Mouse (Mus musculus): Measurements from ENCODE around the gene Ccdc7a. TPM values are rescaled to one million over a fixed set of nuclear protein-coding genes. Genes with fewer than 3 reads are reported as not detected.

Ccdc7a gene
- polyA plus RNA-seq, 1 experiment: not detected

DNA sequence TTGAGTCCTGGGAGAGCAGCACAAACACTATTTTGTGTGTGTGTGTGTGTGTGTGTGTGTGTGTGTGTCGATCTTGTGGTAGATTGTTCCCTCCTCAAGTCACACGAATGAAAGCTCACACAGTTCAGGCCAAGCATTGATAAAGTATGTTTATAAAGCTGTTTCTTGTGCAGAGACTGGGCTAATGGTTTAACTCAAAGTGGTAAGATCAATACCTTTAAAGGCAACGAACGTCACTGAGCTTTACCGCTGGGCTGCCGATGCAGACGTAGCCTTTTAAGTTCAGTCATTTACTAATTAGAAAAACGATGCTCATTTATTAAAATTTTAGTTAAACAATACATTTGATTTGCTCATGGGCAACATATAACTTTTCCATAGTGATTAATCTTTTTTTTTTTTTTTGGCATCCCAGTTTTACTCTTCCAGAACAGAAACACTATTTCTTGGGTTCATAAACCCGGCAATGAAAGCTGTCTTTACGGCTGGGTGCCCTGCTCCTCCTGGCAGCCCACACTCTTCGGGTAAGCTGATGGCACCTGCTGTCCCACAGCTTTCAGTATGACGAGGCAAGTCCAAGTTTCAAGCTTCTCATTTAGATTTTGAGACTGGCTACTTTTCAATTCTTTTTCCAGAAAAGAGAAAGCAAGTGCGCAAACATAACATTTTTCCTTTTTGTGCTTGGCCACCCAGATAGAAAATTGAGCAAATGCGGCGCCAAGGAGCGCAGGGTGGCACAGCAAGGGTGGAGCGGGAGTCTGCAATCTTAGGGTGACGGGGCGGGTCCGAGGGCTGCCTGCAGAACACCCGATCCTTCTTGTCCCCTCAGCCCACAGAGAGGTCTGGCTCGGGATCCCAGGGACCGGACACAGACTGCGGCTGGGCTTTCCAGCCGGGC lies 380.5 kb downstream of the Ccdc7a start:
- 16% methylated on average over 25 of the region's 25 CpGs for WGBS
- H3K27ac ChIP-seq (ENCODE audit: control insufficient read depth, insufficient read depth, low read depth, low read length, poor library complexity): peak overlapping the region; percentile 95
- no peaks in the 10 kb centered on the region; the same call in 1 of the 2 replicates for H3K4me1 ChIP-seq (ENCODE audit: control insufficient read depth, insufficient read depth, low read length)
- no peak for TF ChIP-seq CTCF (IDR thresholded peaks at IDR 0.05; ENCODE audit: control insufficient read depth, insufficient read depth, low read length)
- no peak; the same call in 1 of the 2 replicates for TF ChIP-seq POLR2A (IDR thresholded peaks at IDR 0.05; ENCODE audit: borderline replicate concordance, control insufficient read depth, low read depth, low read length)
- peak overlapping the region; percentile 73 for H3K4me3 ChIP-seq (replicated peaks; ENCODE audit: control insufficient read depth, low read depth, low read length)

Other genes starting within 250 kb of the Ccdc7a start
- not detected in 2 replicates for gene Ccdc7b, start 1.6 kb upstream of the Ccdc7a start, polyA plus RNA-seq (2011; ENCODE audit: insufficient read depth, insufficient read length, low replicate concordance, missing spikeins)
- gene Gm10999, start 66.1 kb upstream of the Ccdc7a start, polyA plus RNA-seq (2011; ENCODE audit: insufficient read depth, insufficient read length, low replicate concordance, missing spikeins): not detected in 2 replicates
- 6.1 and 8.9 TPM in 2 replicates for gene 2610044O15Rik8, start 168.9 kb upstream of the Ccdc7a start, polyA plus RNA-seq (2011; ENCODE audit: insufficient read depth, insufficient read length, low replicate concordance, missing spikeins)

All from bone marrow, adult 2 months (tissue).